Mouse (Mus musculus) CH12.LX (cell line): ENCODE data around the gene Tmem205.

Experiments
- CHD2 ChIP-seq: IDR thresholded peaks from 2 replicates; pipeline ENCODE4 v1.6.1; 2011; ENCODE audit warnings: low read length, improper control_type of control experiment
- CTCF ChIP-seq, 2 experiments: IDR thresholded peaks in 1 of 2; conservative IDR thresholded peaks in 1 of 2; 2 replicates each; pipeline ENCODE4 v1.5.1; 2011 to 2012; ENCODE audit warnings: low read depth in 2 of 2, low read length in 2 of 2, improper control_type of control experiment in 1 of 2, inconsistent platforms in 1 of 2, mild to moderate bottlenecking in 1 of 2, moderate library complexity in 1 of 2
- E2F4 ChIP-seq: IDR thresholded peaks from 2 replicates; pipeline ENCODE4 v1.6.1; 2011; ENCODE audit warnings: low read depth, low read length, improper control_type of control experiment; ENCODE audit not compliant: insufficient replicate concordance
- MAZ ChIP-seq: IDR thresholded peaks from 2 replicates; pipeline ENCODE4 v1.6.1; 2012; ENCODE audit warnings: low read depth, mild to moderate bottlenecking, inconsistent platforms, low read length, improper control_type of control experiment, moderate library complexity
- MXI1 ChIP-seq: IDR thresholded peaks from 2 replicates; pipeline ENCODE4 v1.6.1; 2011; ENCODE audit warnings: mild to moderate bottlenecking, low read depth, low read length, improper control_type of control experiment
- POLR2A ChIP-seq: IDR thresholded peaks from 2 replicates; pipeline ENCODE4 v1.6.1; 2011; ENCODE audit warnings: low read depth, mild to moderate bottlenecking, improper control_type of control experiment, low read length
- ZKSCAN1 ChIP-seq: IDR thresholded peaks from 2 replicates; pipeline ENCODE4 v1.6.1; 2012; ENCODE audit warnings: low read depth, inconsistent platforms, low read length, improper control_type of control experiment, borderline replicate concordance
- ZNF384 ChIP-seq: IDR thresholded peaks from 2 replicates; pipeline ENCODE4 v1.6.1; 2012; ENCODE audit warnings: low read depth, low read length, improper control_type of control experiment, inconsistent platforms

- no peak for TF ChIP-seq ZKSCAN1
- no peak for TF ChIP-seq MXI1
- TF ChIP-seq CTCF (conservative IDR thresholded peaks at IDR 0.05 in 1 of 2, IDR thresholded peaks at IDR 0.05 in 1 of 2; ENCODE audit: low read depth in 2 of 2, low read length in 2 of 2): no peak
- TF ChIP-seq MAZ: no peak
- TF ChIP-seq E2F4: no peak
- no peak for TF ChIP-seq CHD2
- no peak for TF ChIP-seq POLR2A
- no peak for TF ChIP-seq ZNF384
Measured at GRCm38 (mm10) chr9:21926784-21927183, 572 bp downstream of the Tmem205 start.
